Mouse (Mus musculus) left cerebral cortex, postnatal 10 days (tissue): Measurements from ENCODE around the gene Rtn2. TPM values are rescaled to one million over a fixed set of nuclear protein-coding genes. Genes with fewer than 3 reads are reported as not detected.

ENCODE experiments used
- DNase-seq, 2 experiments: peaks; one replicate each; pipeline ENCODE4 v3.0.0; 2021 to 2022; ENCODE audit warnings: low spot score in 2 of 2, mixed read lengths in 1 of 2; ENCODE audit errors: extremely low spot score in 1 of 2
- intact Hi-C: fragments of 180-260 bp; cut with DNase I; formaldehyde crosslinking; loops from one replicate; pipeline ENCODE4 v1.15.1; 2025
- total RNA-seq, 2 experiments: library from RNA; stranded (reverse); gene quantifications; 2 replicates each; pipeline ENCODE4 v1.2.3; 2021

The Rtn2 gene
- total RNA-seq, 2 experiments from 2014 or later, result 145 to 151 TPM

DNA sequence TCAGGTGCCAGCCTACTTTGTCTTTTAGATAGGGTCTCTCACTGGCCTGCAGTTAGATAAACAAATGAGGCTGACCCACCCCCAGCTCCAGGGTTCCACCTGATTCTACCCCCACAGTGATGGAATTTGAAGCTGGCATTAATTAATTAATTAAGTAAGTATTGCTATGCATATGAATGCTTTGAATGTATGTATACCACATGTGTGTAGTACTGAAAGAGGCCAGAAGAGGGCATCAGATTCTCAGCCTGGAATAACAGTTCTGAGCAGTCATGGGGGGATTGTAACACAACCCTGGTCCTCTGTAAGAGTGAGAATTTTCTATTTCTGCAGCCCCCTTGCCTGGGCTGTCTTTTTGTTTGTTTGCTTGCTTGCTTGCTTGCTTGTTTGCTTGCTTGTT, 46.0 kb downstream of the Rtn2 start:
- no peak for DNase-seq
- intact Hi-C loops, result no loop called here

GRCm38 (mm10) chr7:19331910-19332309, 49.5 kb downstream of the Rtn2 start:
- intact Hi-C loops, result no loop called here
- DNase-seq, result no peak

- peak; percentile 76 to 88 for DNase-seq
- intact Hi-C loops, result no loop called here
Measured at GRCm38 (mm10) chr7:19332709-19333352, 50.4 kb downstream of the Rtn2 start.

DNA sequence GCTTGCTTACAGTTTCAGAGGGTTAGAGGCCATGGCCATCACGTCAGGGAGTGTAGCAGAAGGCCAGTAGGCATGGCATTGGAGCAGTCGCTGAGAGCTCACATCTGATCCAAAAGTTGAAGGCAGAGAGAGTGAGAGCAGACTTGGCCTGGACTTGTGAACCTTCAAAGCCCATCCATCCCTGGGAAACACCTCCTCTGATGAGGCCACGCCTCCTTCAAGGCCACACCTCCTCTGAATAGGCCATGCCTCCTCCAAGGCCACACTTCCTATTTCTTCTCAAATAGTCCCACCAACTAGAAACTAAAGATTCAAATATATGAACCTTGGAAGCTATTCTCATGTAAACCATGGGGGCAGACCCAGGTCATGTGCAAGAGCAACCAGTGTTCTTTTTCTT, 53.2 kb downstream of the Rtn2 start:
- intact Hi-C loops, result no loop called here

GRCm38 (mm10) chr7:19337122-19337521, 54.7 kb downstream of the Rtn2 start:
- intact Hi-C loops, result no loop called here
- DNase-seq, result no peak

More for the DNA sequence above, 53.2 kb downstream of the Rtn2 start:
- no peak for DNase-seq

- DNase-seq, result no peak
- intact Hi-C loops, result no loop called here
Measured at GRCm38 (mm10) chr7:19338060-19338459, 55.6 kb downstream of the Rtn2 start.

GRCm38 (mm10) chr7:19338596-19338995, 56.2 kb downstream of the Rtn2 start:
- DNase-seq, result no peak
- intact Hi-C loops, result no loop called here

DNA sequence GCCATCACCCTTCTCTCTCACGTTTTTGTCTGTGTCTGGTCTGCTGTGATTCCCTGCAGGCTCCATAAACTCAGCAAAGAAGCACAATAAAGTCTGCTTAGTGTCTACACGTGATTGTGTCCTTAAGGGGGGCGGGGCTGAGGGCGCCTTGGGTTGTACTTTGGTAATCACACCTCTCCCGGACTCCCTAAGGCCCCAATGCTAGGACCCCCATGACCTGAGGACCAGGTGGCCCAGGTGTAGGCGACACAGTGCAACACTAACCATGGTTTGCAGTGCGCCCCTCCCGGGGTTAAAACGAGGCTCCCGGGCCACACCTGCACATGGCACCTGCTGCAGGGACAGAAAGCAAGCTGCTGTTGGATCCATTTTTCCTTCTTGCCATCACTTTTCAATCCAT, 58.8 kb downstream of the Rtn2 start:
- intact Hi-C loops, result loop anchor here (5.0 kb wide), 1 partner anchor 104 kb away; no protein-coding TSS in a partner anchor
- DNase-seq, result no peak

GRCm38 (mm10) chr7:19341761-19342409, 59.5 kb downstream of the Rtn2 start:
- peak; percentile 35 to 69 for DNase-seq
- intact Hi-C loops, result loop anchor here (5.0 kb wide), 1 partner anchor 105 kb away; no protein-coding TSS in a partner anchor

- intact Hi-C loops, result loop anchor here (1.0 to 5.0 kb wide), 2 partner anchors 41 to 105 kb away; no protein-coding TSS in a partner anchor
Measured at GRCm38 (mm10) chr7:19342481-19343027, 60.1 kb downstream of the Rtn2 start.

GRCm38 (mm10) chr7:19343210-19343808, 60.9 kb downstream of the Rtn2 start:
- peak; percentile 56 to 70 for DNase-seq
- intact Hi-C loops, result loop anchor here (1.0 to 5.0 kb wide), 2 partner anchors 42 to 106 kb away; no protein-coding TSS in a partner anchor

More at GRCm38 (mm10) chr7:19342481-19343027, 60.1 kb downstream of the Rtn2 start:
- DNase-seq, result peak; percentile 86 to 87

DNA sequence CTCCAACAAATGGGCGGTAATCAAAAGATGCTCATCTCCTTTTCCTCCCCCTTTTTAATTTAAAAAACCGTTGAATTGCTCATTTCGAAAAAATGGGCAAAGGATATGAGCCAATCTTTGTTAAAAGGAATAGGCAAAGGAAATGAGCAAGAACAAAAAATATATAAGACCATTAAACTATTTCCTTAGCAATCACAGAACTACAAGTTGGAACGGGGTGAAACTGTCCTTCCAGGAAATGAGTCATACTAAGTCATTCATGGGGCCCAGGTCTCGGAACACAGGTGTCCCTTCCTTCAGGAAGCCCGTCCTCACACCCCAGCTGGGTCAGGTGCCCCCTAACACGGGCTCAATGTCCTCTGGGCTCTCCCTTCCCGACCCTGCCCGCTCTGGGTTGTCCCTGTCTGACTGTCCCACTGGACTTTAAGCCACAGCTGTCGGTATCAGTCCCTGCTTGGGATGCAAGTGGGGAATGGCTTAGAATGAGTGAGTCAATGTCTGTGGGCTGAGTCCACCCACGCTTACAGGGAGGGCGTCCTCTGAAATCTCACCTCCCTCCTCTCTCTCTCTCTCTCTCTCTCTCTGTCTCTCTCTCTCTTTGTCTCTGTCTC, 61.9 kb downstream of the Rtn2 start, which contains the start of gene Ercc1:
Gene Ercc1 (plus strand): TSS at position 542 of the 611 bp plus-strand sequence.
- DNase-seq, result no peak

GRCm38 (mm10) chr7:19344938-19345471, 62.6 kb downstream of the Rtn2 start:
- DNase-seq, result peak; percentile 91 to 95
- intact Hi-C loops, result loop anchor here (5.0 kb wide), 1 partner anchor 108 kb away; no protein-coding TSS in a partner anchor

More for the DNA sequence above, 61.9 kb downstream of the Rtn2 start, which contains the start of gene Ercc1:
- intact Hi-C loops, result loop anchor here (5.0 kb wide), 1 partner anchor 107 kb away; no protein-coding TSS in a partner anchor

Other genes starting within 250 kb of the Rtn2 start
- gene Rsph6a, start 227.9 kb upstream of the Rtn2 start, total RNA-seq, result under 1 TPM; 0.22 to 0.41 TPM
- 100 to 1,000 TPM; 155 to 157 TPM for gene Dmwd, start 206.4 kb upstream of the Rtn2 start, total RNA-seq
- gene Dmpk, start 198.8 kb upstream of the Rtn2 start, total RNA-seq, result 10 to 100 TPM; 30.2 to 31.5 TPM
- 1 to 10 TPM; 1.5 to 1.9 TPM for gene Six5, start 188.0 kb upstream of the Rtn2 start, total RNA-seq
- gene Gm4969, start 164.3 kb upstream of the Rtn2 start, total RNA-seq, result 1 to 10 TPM; 1.5 to 3.1 TPM
- gene Fbxo46, start 162.8 kb upstream of the Rtn2 start, total RNA-seq, result 10 to 100 TPM; 13.0 to 13.6 TPM
- 10 to 100 TPM; 22.6 to 23.1 TPM for gene Qpctl, start 133.3 kb upstream of the Rtn2 start, total RNA-seq
- gene Snrpd2, start 132.9 kb upstream of the Rtn2 start, total RNA-seq, result 10 to 100 TPM; 99.2 to 99.9 TPM
- gene Gipr, start 116.5 kb upstream of the Rtn2 start, total RNA-seq, result 1 to 10 TPM; 4.7 to 4.8 TPM
- 100 to 1,000 TPM; 202 to 211 TPM for gene Eml2, start 106.2 kb upstream of the Rtn2 start, total RNA-seq
- 1 to 10 TPM; 4.8 to 5.0 TPM for gene Gpr4, start 70.1 kb upstream of the Rtn2 start, total RNA-seq
- gene Opa3, start 54.3 kb upstream of the Rtn2 start, total RNA-seq, result 10 to 100 TPM; 36.6 to 38.0 TPM
- gene Vasp, start 10.8 kb upstream of the Rtn2 start, total RNA-seq, result 10 to 100 TPM; 23.1 to 23.5 TPM
- gene Ppm1n, start 2.6 kb upstream of the Rtn2 start, total RNA-seq, result under 1 TPM; 0.34 to 0.49 TPM
- 1 to 10 TPM; 2.2 to 2.3 TPM for gene Fosb, start 27.4 kb downstream of the Rtn2 start, total RNA-seq
- gene Ercc1, start 62.2 kb downstream of the Rtn2 start, total RNA-seq, result 10 to 100 TPM; 38.5 to 50.6 TPM
- 10 to 100 TPM; 16.8 to 18.2 TPM for gene Cd3eap, start 76.9 kb downstream of the Rtn2 start, total RNA-seq
- 1 to 10 TPM; 5.3 to 7.2 TPM for gene Ppp1r13l, start 77.1 kb downstream of the Rtn2 start, total RNA-seq
- 10 to 100 TPM; 39.0 to 39.7 TPM for gene Ercc2, start 99.4 kb downstream of the Rtn2 start, total RNA-seq
- 1 to 10 TPM in 1 of 2 experiments, under 1 TPM in 1; 0.93 to 1.2 TPM for gene Klc3, start 121.5 kb downstream of the Rtn2 start, total RNA-seq
- 1 to 10 TPM in 1 of 2 experiments, under 1 TPM in 1; 0.57 to 1.0 TPM for gene Ckm, start 122.2 kb downstream of the Rtn2 start, total RNA-seq
- 100 to 1,000 TPM; 110 to 115 TPM for gene Mark4, start 176.2 kb downstream of the Rtn2 start, total RNA-seq
- 1 to 10 TPM in 1 of 2 experiments, under 1 TPM in 1; 0.69 to 1.4 TPM for gene Exoc3l2, start 180.7 kb downstream of the Rtn2 start, total RNA-seq
- gene Bloc1s3, start 225.7 kb downstream of the Rtn2 start, total RNA-seq, result 1 to 10 TPM; 7.6 to 7.8 TPM
- 10 to 100 TPM; 18.4 to 24.1 TPM for gene Trappc6a, start 225.8 kb downstream of the Rtn2 start, total RNA-seq
- under 1 TPM; 0.49 to 0.94 TPM for gene Nkpd1, start 235.2 kb downstream of the Rtn2 start, total RNA-seq